Mouse (Mus musculus) ovary, postnatal 10 days (tissue): Measurements from ENCODE around the gene Mapk1ip1l.

Experiments
- DNase-seq: peaks from one replicate; pipeline ENCODE4 v3.0.0; 2022; ENCODE audit warnings: low spot score

Mapk1ip1l gene

DNA sequence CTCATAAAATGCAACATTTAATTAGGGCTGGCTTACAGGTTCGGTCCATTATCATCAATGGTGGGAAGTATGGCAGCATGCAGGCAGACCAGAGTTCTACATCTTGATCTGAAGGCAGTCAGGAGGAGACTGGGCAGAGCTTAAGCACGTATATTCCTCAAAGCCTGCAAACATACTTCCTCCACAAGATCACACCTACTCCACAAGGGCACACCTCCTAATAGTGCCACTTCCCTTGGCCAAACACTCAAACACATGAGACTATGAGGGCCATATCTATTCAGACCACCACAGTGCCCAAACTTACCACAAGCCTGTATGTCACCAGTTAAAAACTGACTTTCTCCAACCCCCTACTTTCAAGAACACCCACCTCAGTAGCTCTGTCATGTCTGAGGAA lies 63.4 kb downstream of the Mapk1ip1l start:
- no peak for DNase-seq

- no peak for DNase-seq
Observed at GRCm38 (mm10) chr14:47361899-47362298, 63.8 kb downstream of the Mapk1ip1l start.

DNA sequence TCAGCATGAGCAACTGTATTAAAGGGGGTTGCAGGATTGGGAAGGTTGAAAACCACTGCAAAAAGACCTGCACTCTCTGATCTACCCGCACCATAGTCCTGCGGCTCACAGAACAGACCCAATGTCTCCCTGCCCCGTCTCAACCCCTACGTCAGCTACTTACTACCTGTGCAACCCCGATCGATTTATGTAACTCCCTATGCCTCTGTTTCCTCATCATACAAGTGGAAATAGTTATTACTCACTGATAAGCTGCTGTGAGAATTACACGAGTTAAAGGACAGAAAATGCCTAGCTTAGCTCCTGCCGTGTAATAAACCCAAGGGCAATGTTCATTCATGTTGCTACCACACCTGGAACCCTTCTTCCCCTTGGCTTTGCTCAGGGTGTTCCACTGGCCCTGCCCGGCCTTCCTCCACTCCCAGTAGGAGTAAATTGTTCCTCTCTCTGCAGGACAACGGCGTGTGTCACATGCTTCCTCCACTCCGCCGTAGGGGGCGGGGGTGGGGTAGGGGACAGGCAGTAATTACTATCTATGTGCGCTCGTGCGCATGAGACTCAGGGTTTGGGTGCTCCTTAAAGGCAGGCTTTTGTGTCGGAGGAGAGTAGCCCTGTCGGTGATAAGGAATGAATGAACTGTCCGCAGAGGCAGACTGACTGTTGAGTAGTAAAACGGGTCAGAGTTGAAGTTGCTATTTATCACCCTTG lies 66.8 kb downstream of the Mapk1ip1l start:
- no peak for DNase-seq

GRCm38 (mm10) chr14:47366881-47367321 lies 68.8 kb downstream of the Mapk1ip1l start:
- DNase-seq, result no peak

DNA sequence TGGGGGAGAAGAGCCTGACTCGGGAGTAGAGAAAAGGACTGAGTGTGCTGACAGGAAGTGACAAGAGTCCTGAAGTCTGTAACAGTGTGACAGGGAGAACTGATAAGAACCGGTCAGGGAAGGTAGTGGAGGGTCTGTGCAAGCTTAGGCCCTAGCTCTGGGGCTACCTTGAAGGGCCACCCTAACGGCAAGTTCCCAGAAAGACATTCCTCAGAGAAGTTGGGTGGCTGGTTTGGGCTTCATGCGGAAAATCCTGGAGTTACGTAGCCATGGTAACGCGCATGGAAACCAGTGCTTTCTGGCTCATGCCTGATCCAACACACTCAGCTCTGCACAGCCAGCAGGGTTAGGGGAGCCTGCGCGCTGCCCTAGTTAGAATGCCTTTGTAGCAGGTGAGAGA lies 69.4 kb downstream of the Mapk1ip1l start, which contains the start of gene Lgals3:
Lgals3 (plus strand) TSS at position 291 of the 400 bp plus-strand sequence.
- DNase-seq, result no peak

- no peak for DNase-seq
Observed at GRCm38 (mm10) chr14:47369741-47370140, 71.7 kb downstream of the Mapk1ip1l start.

- no peak for DNase-seq
Observed at GRCm38 (mm10) chr14:47370790-47371189, 72.7 kb downstream of the Mapk1ip1l start.

GRCm38 (mm10) chr14:47371689-47372088 lies 73.6 kb downstream of the Mapk1ip1l start:
- no peak for DNase-seq
